Mouse (Mus musculus): ENCODE measurements around the gene Tada2a.

DNA sequence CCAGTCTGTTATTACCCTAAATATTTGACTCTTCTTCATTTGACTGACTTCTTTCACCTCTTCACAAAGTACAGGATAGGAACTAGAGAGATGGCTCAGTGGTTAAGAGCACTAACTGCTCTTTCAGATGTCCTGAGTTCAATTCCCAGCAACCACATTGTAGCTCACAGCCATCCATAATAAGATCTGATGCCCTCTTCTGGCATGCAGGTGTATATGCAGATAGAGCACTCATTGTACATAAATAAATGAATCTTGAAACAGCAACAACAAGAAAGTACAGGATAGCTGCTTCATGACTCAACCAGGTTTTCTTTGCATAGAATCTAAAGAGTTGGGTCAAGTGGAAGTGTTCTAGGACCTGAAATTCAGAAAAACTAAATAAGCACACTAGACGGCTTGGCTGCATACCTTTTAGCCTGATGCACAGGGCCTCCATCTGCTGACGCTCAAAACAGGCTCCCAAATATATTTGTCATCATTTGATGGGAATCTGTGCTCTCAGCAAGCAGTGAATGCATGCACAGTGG, 5.0 kb upstream of the Tada2a start:
- no peak for TF ChIP-seq CTCF (IDR thresholded peaks at IDR 0.05; ENCODE audit: insufficient read depth, low read depth, low read length)
- no peak for TF ChIP-seq POLR2A (IDR thresholded peaks at IDR 0.05; ENCODE audit: insufficient read depth, low read depth, low read length)
